Mouse (Mus musculus): ENCODE data around the gene Cryge.

- TF ChIP-seq CTCF (IDR thresholded peaks at IDR 0.05; ENCODE audit: control insufficient read depth, insufficient read depth, low read length) (no peak), POLR2A (IDR thresholded peaks at IDR 0.05; ENCODE audit: borderline replicate concordance, control insufficient read depth, low read depth, low read length) (no peak)
Measured at GRCm38 (mm10) chr1:65064201-65064600, 13.3 kb upstream of the Cryge start.

Measured in bone marrow, adult 2 months (tissue).